Mouse (Mus musculus) heart, embryonic 12.5 days (tissue): ENCODE results near the gene Ly6g5b. TPM values are rescaled to one million over a fixed set of nuclear protein-coding genes. Genes with fewer than 3 reads are reported as not detected.

Experiments
- polyA plus RNA-seq: library from polyadenylated mRNA; unstranded; fragments of >200 nt; fragmentation: Nextera tagmentation; extraction: Ambion mirVana; gene quantifications from 2 replicates; pipeline ENCODE4 v1.2.1, GENCODE M21; 2016

Gene Ly6g5b
- polyA plus RNA-seq, 1 experiment from 2014 or later, result 0.38 TPM

Other genes starting within 250 kb of the Ly6g5b start
- 2.6 and 2.8 TPM in 2 replicates for gene Zbtb12, start 235.9 kb downstream of the Ly6g5b start, polyA plus RNA-seq
- gene Gm20547, start 233.4 kb downstream of the Ly6g5b start, polyA plus RNA-seq, result not detected in 2 replicates
- gene C2, start 217.2 kb downstream of the Ly6g5b start, polyA plus RNA-seq, result 0.24 and 0.35 TPM in 2 replicates
- gene Ehmt2, start 217.0 kb downstream of the Ly6g5b start, polyA plus RNA-seq, result 49.1 and 51.6 TPM in 2 replicates
- 0.08 TPM in 1 of 2 replicates, not detected in the other for gene Slc44a4, start 201.0 kb downstream of the Ly6g5b start, polyA plus RNA-seq
- 20.8 and 21.5 TPM in 2 replicates for gene Neu1, start 184.2 kb downstream of the Ly6g5b start, polyA plus RNA-seq
- gene Hspa1b, start 156.2 kb downstream of the Ly6g5b start, polyA plus RNA-seq, result 0.12 and 0.13 TPM in 2 replicates
- gene Gm20481, start 145.5 kb downstream of the Ly6g5b start, polyA plus RNA-seq, result not detected in 2 replicates
- 6.2 and 6.4 TPM in 2 replicates for gene Hspa1a, start 143.3 kb downstream of the Ly6g5b start, polyA plus RNA-seq
- 2.9 and 3.1 TPM in 2 replicates for gene Hspa1l, start 142.7 kb downstream of the Ly6g5b start, polyA plus RNA-seq
- gene Lsm2, start 133.6 kb downstream of the Ly6g5b start, polyA plus RNA-seq, result 143 and 145 TPM in 2 replicates
- 82.6 TPM in 2 replicates for gene Vars, start 114.4 kb downstream of the Ly6g5b start, polyA plus RNA-seq
- 0.32 and 0.37 TPM in 2 replicates for gene Vwa7, start 98.8 kb downstream of the Ly6g5b start, polyA plus RNA-seq
- 2.4 and 2.6 TPM in 2 replicates for gene Sapcd1, start 87.4 kb downstream of the Ly6g5b start, polyA plus RNA-seq
- gene Msh5, start 68.7 kb downstream of the Ly6g5b start, polyA plus RNA-seq, result 3.5 and 4.9 TPM in 2 replicates
- gene Clic1, start 65.5 kb downstream of the Ly6g5b start, polyA plus RNA-seq, result 349 and 354 TPM in 2 replicates
- gene Ddah2, start 56.4 kb downstream of the Ly6g5b start, polyA plus RNA-seq, result 192 and 205 TPM in 2 replicates
- 0.27 TPM in 1 of 2 replicates, not detected in the other for gene Ly6g6c, start 50.0 kb downstream of the Ly6g5b start, polyA plus RNA-seq
- gene Mpig6b, start 49.2 kb downstream of the Ly6g5b start, polyA plus RNA-seq, result 1.2 and 2.0 TPM in 2 replicates
- gene Ly6g6e, start 38.5 kb downstream of the Ly6g5b start, polyA plus RNA-seq, result 0.24 and 0.40 TPM in 2 replicates
- 1.8 and 2.2 TPM in 2 replicates for gene Ly6g6d, start 37.4 kb downstream of the Ly6g5b start, polyA plus RNA-seq
- gene Ly6g6f, start 29.8 kb downstream of the Ly6g5b start, polyA plus RNA-seq, result 1.1 and 1.5 TPM in 2 replicates
- 58.9 and 65.1 TPM in 2 replicates for gene Abhd16a, start 26.2 kb downstream of the Ly6g5b start, polyA plus RNA-seq
- not detected in 2 replicates for gene Ly6g5c, start 7.1 kb downstream of the Ly6g5b start, polyA plus RNA-seq
- gene Gpank1, start 6.0 kb upstream of the Ly6g5b start, polyA plus RNA-seq, result 11.1 and 15.1 TPM in 2 replicates
- 190 and 207 TPM in 2 replicates for gene Csnk2b, start 6.6 kb upstream of the Ly6g5b start, polyA plus RNA-seq
- gene D17H6S53E, start 10.9 kb upstream of the Ly6g5b start, polyA plus RNA-seq, result 8.6 and 8.7 TPM in 2 replicates
- 1.3 and 8.3 TPM in 2 replicates for gene Apom, start 16.6 kb upstream of the Ly6g5b start, polyA plus RNA-seq
- gene Bag6, start 19.8 kb upstream of the Ly6g5b start, polyA plus RNA-seq, result 56.1 and 61.6 TPM in 2 replicates
- 132 and 148 TPM in 2 replicates for gene Prrc2a, start 49.5 kb upstream of the Ly6g5b start, polyA plus RNA-seq
- gene Aif1, start 60.6 kb upstream of the Ly6g5b start, polyA plus RNA-seq, result 4.3 and 4.4 TPM in 2 replicates
- gene Lst1, start 73.0 kb upstream of the Ly6g5b start, polyA plus RNA-seq, result 3.3 and 5.2 TPM in 2 replicates
- 0.14 and 0.31 TPM in 2 replicates for gene Ltb, start 79.0 kb upstream of the Ly6g5b start, polyA plus RNA-seq
- 0.12 TPM in 1 of 2 replicates, not detected in the other for gene Tnf, start 86.6 kb upstream of the Ly6g5b start, polyA plus RNA-seq
- gene Lta, start 89.9 kb upstream of the Ly6g5b start, polyA plus RNA-seq, result not detected in 2 replicates
- 0.55 TPM in 1 of 2 replicates, not detected in the other for gene Gm16181, start 105.4 kb upstream of the Ly6g5b start, polyA plus RNA-seq
- gene Atp6v1g2, start 118.2 kb upstream of the Ly6g5b start, polyA plus RNA-seq, result 10.0 and 12.5 TPM in 2 replicates
- 9.0 and 9.8 TPM in 2 replicates for gene Nfkbil1, start 120.4 kb upstream of the Ly6g5b start, polyA plus RNA-seq
- gene Ddx39b, start 126.3 kb upstream of the Ly6g5b start, polyA plus RNA-seq, result 282 and 285 TPM in 2 replicates
- 30.2 and 32.8 TPM in 2 replicates for gene H2-D1, start 147.3 kb upstream of the Ly6g5b start, polyA plus RNA-seq
- 0.08 and 0.14 TPM in 2 replicates for gene H2-Q1, start 205.0 kb upstream of the Ly6g5b start, polyA plus RNA-seq
- 4.1 and 5.0 TPM in 2 replicates for gene H2-Q2, start 226.8 kb upstream of the Ly6g5b start, polyA plus RNA-seq